Comparison of ENCODE assay signal across 8 mouse cellular contexts in the genomic region with DNA sequence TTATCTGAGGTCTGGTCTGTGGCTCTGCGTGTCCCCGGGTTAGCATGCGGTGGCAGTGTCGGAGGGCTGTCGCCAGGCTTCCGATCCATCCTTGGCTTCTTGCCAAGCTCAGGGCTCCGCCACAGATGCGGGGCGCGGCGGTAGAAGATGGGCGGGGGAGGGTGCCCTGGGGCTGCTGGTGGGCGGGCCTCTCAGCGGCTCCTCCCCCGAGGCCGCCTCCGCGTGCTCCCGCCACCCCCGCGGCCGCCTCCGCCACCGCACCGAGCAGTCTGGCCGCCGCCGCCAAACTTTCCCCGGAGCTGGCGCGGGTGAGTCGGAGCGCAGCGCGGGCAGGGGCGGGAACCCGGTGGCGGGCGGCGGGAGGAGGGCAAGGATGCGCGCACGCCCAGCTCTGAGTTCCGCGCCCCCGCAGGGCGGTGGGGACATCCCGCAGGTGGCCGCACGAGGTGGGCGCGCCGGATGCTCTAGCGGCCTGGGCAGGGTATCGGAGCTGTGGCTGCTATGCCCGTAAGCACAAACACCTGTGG. TPM values are rescaled to one million over a fixed set of nuclear protein-coding genes. Genes with fewer than 3 reads are reported as not detected.
A peak's percentile ranks its signal among the peaks of the same experiment; 100 is the strongest.
DNase-seq lines count a peak whose midpoint lies in the region; ATAC-seq and TF ChIP-seq lines count a peak whose summit lies in the region.

A gene (plus strand): TSS at position 246 of the 527 bp plus-strand sequence.

- peak within 1 kb of the TSS; percentile 41 for H3K9ac ChIP-seq in hindbrain, postnatal 0 days (replicated peaks; ENCODE audit: low read length)
- H3K9ac ChIP-seq in liver, embryonic 11.5 days (ENCODE audit: low read depth, low read length), result no peak within 1 kb of the TSS

- H3K4me1 ChIP-seq in cerebellum, adult 2 months (ENCODE audit: control insufficient read depth, insufficient read depth, low read length), result no peaks in the 10 kb centered on the region; the same call in 1 of the 2 replicates
- no peaks in the 10 kb centered on the region for H3K4me1 ChIP-seq in hindbrain, postnatal 0 days (ENCODE audit: insufficient read depth, low read length)
- H3K4me1 ChIP-seq in liver, embryonic 11.5 days (replicated peaks; ENCODE audit: control insufficient read depth, insufficient read depth, low read length), result no peaks in the 10 kb centered on the region

- H3K36me3 ChIP-seq in hindbrain, postnatal 0 days (ENCODE audit: insufficient read depth, low read length), result no peaks in the 10 kb centered on the region
- H3K36me3 ChIP-seq in liver, embryonic 11.5 days (ENCODE audit: control insufficient read depth, insufficient read depth, low read length), result no peaks in the 10 kb centered on the region

- no peak for TF ChIP-seq POLR2A in cerebellum, adult 2 months (IDR thresholded peaks at IDR 0.05; ENCODE audit: borderline replicate concordance, insufficient read depth, low read length)

- DNase-seq in kidney, adult 18-20 months, result peak; percentile 25
- no peak for DNase-seq in kidney, adult 11 months
- peak; percentile 51 to 52 for DNase-seq in cerebellum, adult 2 months
- peak; percentile 40 for DNase-seq in forelimb bud, embryonic 11.5 days (ENCODE audit: low read depth, low spot score)
- peak; percentile 84 for DNase-seq in hindbrain, postnatal 0 days (ENCODE audit: low spot score)
- DNase-seq in liver, embryonic 11.5 days (ENCODE audit: low spot score), result peak; percentile 38
- DNase-seq in naive thymus-derived CD4-positive, alpha-beta T cell, adult 2 months (ENCODE audit: low read depth), result peak; percentile 2
- DNase-seq in urinary bladder, postnatal 25 days (ENCODE audit: low spot score), result peak; percentile 26

- ATAC-seq in hindbrain, postnatal 0 days, result peak; percentile 69
- ATAC-seq in liver, embryonic 11.5 days (replicated peaks; ENCODE audit: low FRiP score), result no peak

- peak within 1 kb of the TSS; percentile 96 for H3K4me2 ChIP-seq in hindbrain, postnatal 0 days (ENCODE audit: low read depth, low read length)
- H3K4me2 ChIP-seq in liver, embryonic 11.5 days, result peak within 1 kb of the TSS; percentile 58

- WGBS in cerebellum, adult 2 months, result 1% methylated on average over 55 of the region's 56 CpGs
- WGBS in hindbrain, postnatal 0 days, result under 1% methylated on average over 39 of the region's 56 CpGs
- 1% methylated on average over 50 of the region's 56 CpGs for WGBS in liver, embryonic 11.5 days

- H3K4me3 ChIP-seq in cerebellum, adult 2 months (replicated peaks; ENCODE audit: insufficient read depth, low read depth, low read length), result peak within 1 kb of the TSS; percentile 32
- H3K4me3 ChIP-seq in hindbrain, postnatal 0 days (ENCODE audit: low read length), result peak within 1 kb of the TSS; percentile 53
- H3K4me3 ChIP-seq in liver, embryonic 11.5 days (ENCODE audit: low read depth, low read length), result peak within 1 kb of the TSS; percentile 45

- no peaks in the 10 kb centered on the region for H3K9me3 ChIP-seq in hindbrain, postnatal 0 days (ENCODE audit: low read length)
- H3K9me3 ChIP-seq in liver, embryonic 11.5 days (ENCODE audit: control insufficient read depth, low read length), result no peaks in the 10 kb centered on the region

- no peak within 1 kb of the TSS for H3K27ac ChIP-seq in cerebellum, adult 2 months (ENCODE audit: insufficient read depth, low read length)
- no peak within 1 kb of the TSS for H3K27ac ChIP-seq in hindbrain, postnatal 0 days
- no peak within 1 kb of the TSS for H3K27ac ChIP-seq in liver, embryonic 11.5 days (ENCODE audit: low read depth, low read length)

- TF ChIP-seq CTCF in cerebellum, adult 2 months (IDR thresholded peaks at IDR 0.05; ENCODE audit: borderline replicate concordance, insufficient read depth, low read depth, low read length), result no peak
- TF ChIP-seq CTCF in hindbrain, postnatal 0 days (IDR thresholded peaks at IDR 0.05; ENCODE audit: low read depth), result peak; percentile 39

- peaks cover 5% of the 10 kb centered on the region; the same call in 1 of the 2 replicates for H3K27me3 ChIP-seq in cerebellum, adult 2 months (ENCODE audit: control insufficient read depth, insufficient read depth, low read length)
- peaks cover 13% of the 10 kb centered on the region for H3K27me3 ChIP-seq in hindbrain, postnatal 0 days (ENCODE audit: insufficient read depth, low read length)
- H3K27me3 ChIP-seq in liver, embryonic 11.5 days (replicated peaks; ENCODE audit: control insufficient read depth, insufficient read depth, low read length), result peaks cover 54% of the 10 kb centered on the region

RNA-seq across cellular contexts. Expression of the gene that starts here (rescaled TPM):
- polyA plus RNA-seq in cerebellum, adult 2 months (2012; rRNA removed), result 7.4 and 8.1 TPM in 2 replicates
- total RNA-seq in hindbrain, postnatal 0 days (2014; rRNA removed), result 2.4 and 5.3 TPM in 2 replicates
- polyA plus RNA-seq in hindbrain, postnatal 0 days (2015; fragmentation: Nextera tagmentation; extraction: Ambion mirVana), result 1.6 and 1.9 TPM in 2 replicates
- 0.04 TPM in 1 of 2 replicates, not detected in the other for polyA plus RNA-seq in liver, embryonic 11.5 days (2014; fragmentation: Nextera tagmentation; extraction: Ambion mirVana)

Comparison
In these comparisons a context has a peak if more than half of its experiments do, and no peak if none do; other contexts are left out.
1. Peak in DNase-seq, H3K4me3 ChIP-seq and H3K4me2 ChIP-seq in liver, embryonic 11.5 days; RNA of the gene not detected or under 1 TPM.